Mouse (Mus musculus): Measurements from ENCODE around the gene Cd300c. TPM values are rescaled to one million over a fixed set of nuclear protein-coding genes. Genes with fewer than 3 reads are reported as not detected.
"Not testable (repeated sequence)": the region's sequence is repeated elsewhere in the genome, so short reads cannot be mapped to it uniquely, and the experiment has no call there.

Cd300c gene
- polyA plus RNA-seq, 1 experiment from 2014 or later, result not detected

DNA sequence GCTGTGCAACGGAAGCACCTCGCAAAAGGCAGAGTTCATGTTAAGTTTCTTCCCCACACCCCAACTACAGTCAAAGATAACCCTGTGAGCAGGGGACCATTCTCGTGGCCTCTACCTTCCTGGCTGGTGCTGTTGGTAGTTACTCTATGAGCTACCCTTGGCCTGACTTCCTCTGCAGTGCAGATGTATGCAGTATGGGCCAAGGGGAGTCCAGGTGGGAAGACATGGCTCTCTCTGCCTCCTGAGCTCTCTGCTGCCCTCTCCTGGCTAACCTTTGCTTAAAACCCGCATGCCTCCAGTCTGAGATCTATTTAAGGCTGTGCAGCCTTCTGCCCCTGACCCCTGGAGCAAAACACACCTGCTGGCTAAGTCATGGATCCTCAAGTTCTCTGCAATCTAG, 45.0 kb downstream of the Cd300c start:
- ATAC-seq (ENCODE audit: low FRiP score), result no peak
- H3K9me3 ChIP-seq, result 0 out of 2 replicates have a peak, but pooled peaks cover 5% of the 10 kb centered on the region
- no peaks in the 10 kb centered on the region for H3K4me1 ChIP-seq (replicated peaks)
- 0 out of 2 replicates have a peak, but pooled peaks cover 2% of the 10 kb centered on the region for H3K27me3 ChIP-seq
- no peak overlapping the region for H3K27ac ChIP-seq
- H3K9ac ChIP-seq, result no peak overlapping the region
- no peak overlapping the region for H3K4me3 ChIP-seq
- no peak overlapping the region for H3K4me2 ChIP-seq
- no peaks in the 10 kb centered on the region for H3K36me3 ChIP-seq
- WGBS, result 73% methylated on average over 4 of the region's 4 CpGs

DNA sequence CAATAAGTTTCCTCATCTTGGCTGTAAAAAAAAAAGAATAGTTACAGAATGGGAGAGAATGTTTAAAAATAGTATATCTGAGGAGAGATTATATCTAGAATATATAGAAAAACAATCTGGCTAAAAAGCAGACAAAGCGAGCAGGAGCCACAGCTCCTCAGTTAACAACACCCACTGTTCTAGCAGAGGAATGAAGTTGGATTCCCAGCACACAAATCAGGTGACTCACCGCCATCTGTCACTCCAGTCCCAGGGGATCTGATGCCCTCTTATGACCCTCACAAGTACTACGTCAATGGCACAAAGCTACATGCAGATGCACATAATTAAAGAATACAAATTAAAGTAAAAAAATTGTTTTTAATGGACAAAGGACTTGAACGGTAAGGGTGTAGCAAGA, 46.5 kb downstream of the Cd300c start:
- 67% methylated on average over 4 of the region's 4 CpGs for WGBS
- no peak for ATAC-seq (ENCODE audit: low FRiP score)
- H3K36me3 ChIP-seq, result no peaks in the 10 kb centered on the region

DNA sequence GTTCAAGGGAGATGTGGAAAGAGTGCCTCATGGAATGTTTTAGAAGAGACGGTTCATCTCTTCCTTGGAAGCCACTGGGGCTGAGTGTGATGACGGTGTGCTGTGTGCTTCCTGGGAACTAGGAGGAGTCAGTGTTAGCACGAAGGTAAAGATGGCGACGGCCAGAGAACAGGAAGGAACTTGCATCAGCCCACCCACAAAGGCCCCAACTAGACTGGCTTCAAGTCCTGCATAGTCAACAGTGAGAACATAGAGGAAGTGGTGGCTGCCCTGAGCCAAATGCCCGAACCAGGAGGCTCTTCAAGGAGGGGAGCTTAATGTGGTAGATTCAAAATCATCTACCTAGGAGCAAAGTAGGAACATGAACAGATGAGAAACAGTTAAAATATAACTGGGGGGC, 51.8 kb downstream of the Cd300c start:
- no peak overlapping the region for H3K27ac ChIP-seq
- H3K4me3 ChIP-seq, result no peak overlapping the region
- H3K36me3 ChIP-seq, result no peaks in the 10 kb centered on the region
- no peak overlapping the region for H3K4me2 ChIP-seq
- H3K27me3 ChIP-seq, result peaks cover 18% of the 10 kb centered on the region
- H3K9me3 ChIP-seq, result no peaks in the 10 kb centered on the region
- H3K9ac ChIP-seq, result no peak overlapping the region
- no peak for ATAC-seq (ENCODE audit: low FRiP score)
- H3K4me1 ChIP-seq (replicated peaks), result no peaks in the 10 kb centered on the region
- 88% methylated on average over 6 of the region's 6 CpGs for WGBS

More for the DNA sequence above, 46.5 kb downstream of the Cd300c start:
- Histone ChIP-seq H3K27me3 (0 out of 2 replicates have a peak, but pooled peaks cover 2% of the 10 kb centered on the region), H3K9me3 (0 out of 2 replicates have a peak, but pooled peaks cover 5% of the 10 kb centered on the region), H3K4me1 (replicated peaks) (no peaks in the 10 kb centered on the region), H3K27ac (no peak overlapping the region), H3K4me2 (no peak overlapping the region), H3K4me3 (no peak overlapping the region), H3K9ac (no peak overlapping the region)

DNA sequence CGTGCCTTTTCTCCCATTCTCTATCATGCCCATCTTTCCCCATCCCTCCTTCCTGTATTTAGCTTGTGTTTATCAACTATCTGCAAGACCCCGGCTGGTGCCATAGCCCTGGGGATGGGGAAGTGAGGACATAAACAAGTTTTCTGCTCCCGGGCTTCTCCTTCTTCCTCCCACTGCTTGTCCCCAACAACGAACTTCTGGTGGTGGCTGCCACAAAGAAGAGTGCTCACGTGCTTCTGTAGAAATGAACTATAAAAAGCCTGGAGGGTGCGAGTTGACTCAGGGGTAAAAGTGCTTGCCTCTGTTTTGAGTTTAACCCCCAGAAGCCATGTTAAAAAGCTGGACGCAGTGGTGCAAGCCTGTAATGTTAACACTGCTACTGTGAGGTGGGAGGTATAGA, 54.0 kb downstream of the Cd300c start:
- 73% methylated on average over 7 of the region's 7 CpGs for WGBS
- no peak overlapping the region for H3K4me2 ChIP-seq
- H3K27me3 ChIP-seq, result peaks cover 21% of the 10 kb centered on the region

DNA sequence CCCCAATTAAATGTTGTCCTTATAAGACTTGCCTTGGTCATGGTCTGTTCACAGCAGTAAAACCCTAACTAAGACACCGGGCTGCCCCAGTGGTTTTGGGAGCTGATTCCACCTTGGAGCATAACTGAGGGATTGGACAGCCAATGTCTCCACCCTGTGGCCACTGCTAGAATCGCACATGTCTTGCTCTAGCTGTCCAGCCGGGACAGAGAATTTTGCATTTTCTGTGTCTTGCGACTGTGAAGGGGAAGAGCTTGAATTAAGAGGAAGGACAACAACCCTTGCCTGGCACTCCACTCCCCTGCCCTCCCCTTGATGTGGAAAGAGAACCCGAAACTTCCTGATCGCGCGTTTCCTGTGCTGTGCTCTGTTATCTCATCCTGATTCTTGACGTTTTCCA, 56.1 kb downstream of the Cd300c start:
- no peaks in the 10 kb centered on the region for H3K36me3 ChIP-seq
- no peaks in the 10 kb centered on the region for H3K9me3 ChIP-seq
- H3K27ac ChIP-seq, result no peak overlapping the region
- ATAC-seq (ENCODE audit: low FRiP score), result peak; percentile 68; the same call in 1 of the 2 replicates
- 18% methylated on average over 9 of the region's 9 CpGs for WGBS
- H3K27me3 ChIP-seq, result peaks cover 21% of the 10 kb centered on the region
- H3K4me2 ChIP-seq, result no peak overlapping the region
- no peaks in the 10 kb centered on the region for H3K4me1 ChIP-seq (replicated peaks)
- no peak overlapping the region for H3K4me3 ChIP-seq
- no peak overlapping the region for H3K9ac ChIP-seq

More for the DNA sequence above, 54.0 kb downstream of the Cd300c start:
- H3K4me3 ChIP-seq, result no peak overlapping the region
- no peaks in the 10 kb centered on the region for H3K9me3 ChIP-seq
- no peaks in the 10 kb centered on the region for H3K4me1 ChIP-seq (replicated peaks)
- no peaks in the 10 kb centered on the region for H3K36me3 ChIP-seq
- no peak overlapping the region for H3K9ac ChIP-seq
- no peak for ATAC-seq (ENCODE audit: low FRiP score)
- H3K27ac ChIP-seq, result no peak overlapping the region

- H3K4me3 ChIP-seq; ATAC-seq (ENCODE audit: low FRiP score); H3K36me3 ChIP-seq; H3K4me2 ChIP-seq; H3K9ac ChIP-seq; H3K9me3 ChIP-seq; H3K4me1 ChIP-seq (replicated peaks); H3K27ac ChIP-seq: not testable (repeated sequence)
- peaks cover 10% of the 10 kb centered on the region; the same call in 1 of the 2 replicates for H3K27me3 ChIP-seq
- WGBS, result 44% methylated on average over 3 of the region's 3 CpGs
Observed at GRCm38 (mm10) chr11:114909538-114909937, 59.4 kb downstream of the Cd300c start.

DNA sequence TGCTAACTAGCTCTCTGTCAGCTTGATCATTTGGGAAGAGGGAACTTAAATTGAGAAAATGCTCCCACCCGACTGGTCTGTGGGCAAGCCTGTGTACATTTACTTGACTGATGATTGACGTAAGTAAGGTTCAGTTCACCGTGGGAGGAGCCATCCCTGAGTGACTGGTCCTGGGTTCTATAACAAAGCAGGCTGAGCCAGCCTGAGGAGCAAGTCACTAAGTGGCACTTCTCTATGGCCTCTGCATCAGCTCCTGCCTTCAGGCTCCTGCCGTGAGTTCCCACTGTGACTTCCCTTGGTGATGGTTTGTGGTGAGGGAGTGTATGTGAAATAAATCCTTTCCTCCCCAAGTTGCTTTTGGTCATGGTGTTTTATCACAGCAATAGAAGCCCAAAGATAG, 60.9 kb downstream of the Cd300c start:
- WGBS, result 57% methylated on average over 4 of the region's 4 CpGs
- no peak for ATAC-seq (ENCODE audit: low FRiP score)
- Histone ChIP-seq H3K27ac (no peak overlapping the region), H3K27me3 (0 out of 2 replicates have a peak, but pooled peaks cover 5% of the 10 kb centered on the region), H3K4me1 (replicated peaks) (no peaks in the 10 kb centered on the region), H3K4me3 (no peak overlapping the region), H3K4me2 (no peak overlapping the region), H3K9me3 (no peaks in the 10 kb centered on the region), H3K9ac (no peak overlapping the region), H3K36me3 (no peaks in the 10 kb centered on the region)

DNA sequence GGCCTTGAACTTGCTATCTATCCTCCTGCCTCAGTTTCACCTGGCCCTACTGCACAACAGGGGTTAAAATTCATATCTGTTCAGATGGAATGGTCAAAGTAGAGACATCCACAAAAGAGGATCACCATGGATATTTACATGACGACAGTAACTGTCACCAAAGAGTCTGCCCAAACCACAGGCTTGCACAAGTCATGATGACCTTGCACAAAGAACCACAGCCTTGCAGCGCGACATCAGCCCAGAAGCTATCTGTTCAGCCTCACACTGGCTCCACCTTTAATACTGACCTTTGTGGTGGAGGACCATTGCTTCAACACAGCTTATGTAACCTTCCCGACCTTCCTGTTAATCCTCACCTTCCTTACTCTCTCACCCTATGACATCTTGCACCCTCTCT, 61.4 kb downstream of the Cd300c start:
- Histone ChIP-seq H3K4me1 (replicated peaks) (no peaks in the 10 kb centered on the region), H3K9ac (no peak overlapping the region), H3K27me3 (0 out of 2 replicates have a peak, but pooled peaks cover 5% of the 10 kb centered on the region), H3K27ac (no peak overlapping the region), H3K9me3 (no peaks in the 10 kb centered on the region), H3K36me3 (no peaks in the 10 kb centered on the region), H3K4me3 (no peak overlapping the region), H3K4me2 (no peak overlapping the region)
- no peak for ATAC-seq (ENCODE audit: low FRiP score)
- 85% methylated on average over 4 of the region's 4 CpGs for WGBS

Other genes starting within 250 kb of the Cd300c start
- gene Dnaic2, start 241.7 kb downstream of the Cd300c start, polyA plus RNA-seq (2015; fragmentation: Nextera tagmentation; extraction: Ambion mirVana), result 2.9 and 3.8 TPM in 2 replicates
- gene Kif19a, start 203.8 kb downstream of the Cd300c start, polyA plus RNA-seq (2015; fragmentation: Nextera tagmentation; extraction: Ambion mirVana), result 1.2 and 1.3 TPM in 2 replicates
- 21.4 and 22.3 TPM in 2 replicates for gene Btbd17, start 173.2 kb downstream of the Cd300c start, polyA plus RNA-seq (2015; fragmentation: Nextera tagmentation; extraction: Ambion mirVana)
- not detected in 2 replicates for gene Gpr142, start 170.2 kb downstream of the Cd300c start, polyA plus RNA-seq (2015; fragmentation: Nextera tagmentation; extraction: Ambion mirVana)
- gene Gprc5c, start 118.0 kb downstream of the Cd300c start, polyA plus RNA-seq (2015; fragmentation: Nextera tagmentation; extraction: Ambion mirVana), result 9.9 and 11.9 TPM in 2 replicates
- gene Cd300a, start 79.1 kb downstream of the Cd300c start, polyA plus RNA-seq (2015; fragmentation: Nextera tagmentation; extraction: Ambion mirVana), result 0.69 and 1.2 TPM in 2 replicates
- not detected in 2 replicates for gene Cd300lb, start 34.8 kb downstream of the Cd300c start, polyA plus RNA-seq (2015; fragmentation: Nextera tagmentation; extraction: Ambion mirVana)
- 0.06 TPM in 1 of 2 replicates, not detected in the other for gene Cd300ld, start 20.8 kb upstream of the Cd300c start, polyA plus RNA-seq (2015; fragmentation: Nextera tagmentation; extraction: Ambion mirVana)
- 0.96 and 2.0 TPM in 2 replicates for gene Cd300c2, start 32.7 kb upstream of the Cd300c start, polyA plus RNA-seq (2015; fragmentation: Nextera tagmentation; extraction: Ambion mirVana)
- gene Cd300ld2, start 47.0 kb upstream of the Cd300c start, polyA plus RNA-seq (2015; fragmentation: Nextera tagmentation; extraction: Ambion mirVana), result not detected in 2 replicates
- gene Cd300ld4, start 57.9 kb upstream of the Cd300c start, polyA plus RNA-seq (2015; fragmentation: Nextera tagmentation; extraction: Ambion mirVana), result not detected in 2 replicates
- not detected in 2 replicates for gene Cd300ld5, start 68.6 kb upstream of the Cd300c start, polyA plus RNA-seq (2015; fragmentation: Nextera tagmentation; extraction: Ambion mirVana)
- not detected in 2 replicates for gene Cd300ld3, start 79.3 kb upstream of the Cd300c start, polyA plus RNA-seq (2015; fragmentation: Nextera tagmentation; extraction: Ambion mirVana)
- gene Cd300e, start 93.0 kb upstream of the Cd300c start, polyA plus RNA-seq (2015; fragmentation: Nextera tagmentation; extraction: Ambion mirVana), result not detected in 2 replicates
- 0.99 and 1.4 TPM in 2 replicates for gene Rab37, start 122.3 kb upstream of the Cd300c start, polyA plus RNA-seq (2015; fragmentation: Nextera tagmentation; extraction: Ambion mirVana)
- gene Cd300lf, start 164.8 kb upstream of the Cd300c start, polyA plus RNA-seq (2015; fragmentation: Nextera tagmentation; extraction: Ambion mirVana), result 0.12 and 0.27 TPM in 2 replicates
- 42.2 and 55.2 TPM in 2 replicates for gene Slc9a3r1, start 194.2 kb upstream of the Cd300c start, polyA plus RNA-seq (2015; fragmentation: Nextera tagmentation; extraction: Ambion mirVana)
- 11.2 and 12.1 TPM in 2 replicates for gene Tmem104, start 218.3 kb upstream of the Cd300c start, polyA plus RNA-seq (2015; fragmentation: Nextera tagmentation; extraction: Ambion mirVana)
- 21.5 and 22.0 TPM in 2 replicates for gene Nat9, start 218.7 kb upstream of the Cd300c start, polyA plus RNA-seq (2015; fragmentation: Nextera tagmentation; extraction: Ambion mirVana)

All from hindbrain, embryonic 13.5 days (tissue).